Mouse (Mus musculus): ENCODE measurements at regions not wholly inside any gene's neighbourhood (a gene's known extent, or its start where the extent isn't known, plus 50 kb on each side); places are given as distances from the start of the nearest gene placed in this dataset.

DNA sequence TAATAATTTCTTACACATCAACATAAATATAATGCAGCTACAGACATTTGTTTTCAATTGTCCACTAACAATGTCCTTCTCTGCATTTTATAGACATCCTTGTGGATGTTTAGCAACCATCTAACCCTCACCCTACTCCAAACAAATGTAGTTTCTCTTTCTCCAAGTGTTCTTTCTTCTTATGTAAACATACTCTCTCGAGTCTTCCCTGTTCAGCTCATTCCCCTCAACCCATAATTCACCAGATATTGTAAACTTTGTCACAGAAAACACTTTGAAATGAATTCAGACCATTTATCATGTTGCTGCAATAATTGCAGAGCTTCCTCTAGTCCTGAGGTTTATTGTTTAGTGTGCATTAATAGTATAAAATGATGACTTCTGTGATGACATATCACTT lies 172.6 kb upstream of the Gm17509 start:
- no peak overlapping the region for H3K4me3 ChIP-seq
- H3K4me2 ChIP-seq (ENCODE audit: low read depth), result no peak overlapping the region
- no peaks in the 10 kb centered on the region for H3K27me3 ChIP-seq (ENCODE audit: control insufficient read depth, insufficient read depth, insufficient read length)
- no peaks in the 10 kb centered on the region for H3K36me3 ChIP-seq (ENCODE audit: control insufficient read depth, insufficient read depth)
- H3ac ChIP-seq (ENCODE audit: control insufficient read depth, insufficient read length), result no peak overlapping the region
- no peaks in the 10 kb centered on the region for H3K79me2 ChIP-seq (ENCODE audit: control insufficient read depth, insufficient read depth)
- TF ChIP-seq REST (IDR thresholded peaks at IDR 0.05; ENCODE audit: insufficient read depth, insufficient read length), result no peak

DNA sequence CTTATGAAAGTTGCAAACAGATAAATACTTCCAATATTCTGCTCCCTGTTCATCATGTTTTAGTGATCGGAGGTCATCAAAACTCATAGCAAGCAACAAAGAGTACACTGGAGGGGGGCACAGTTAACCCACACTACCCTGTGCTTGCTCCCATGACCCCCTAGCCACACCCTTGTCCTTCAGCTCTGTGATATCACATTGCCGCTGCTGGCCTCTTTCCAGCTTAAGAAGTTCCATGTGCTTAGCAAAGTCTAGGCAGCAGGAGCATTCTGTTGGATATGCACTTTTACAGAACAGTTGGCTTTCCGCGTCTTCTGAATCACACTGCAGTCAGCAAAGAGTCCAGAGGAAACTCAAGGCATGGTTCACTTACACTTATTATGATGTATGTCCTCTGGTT lies 180.4 kb upstream of the Gm17509 start:
- H3ac ChIP-seq (ENCODE audit: control insufficient read depth, insufficient read length), result no peak overlapping the region
- no peak overlapping the region for H3K4me3 ChIP-seq
- TF ChIP-seq MAX (IDR thresholded peaks at IDR 0.05; ENCODE audit: low read depth) (no peak), TCF12 (IDR thresholded peaks at IDR 0.05; ENCODE audit: insufficient read depth, poor library complexity, severe bottlenecking) (no peak), POLR2A (IDR thresholded peaks at IDR 0.05; ENCODE audit: insufficient read length, low read depth) (no peak), CEBPB (IDR thresholded peaks at IDR 0.05; ENCODE audit: insufficient read depth, poor library complexity, severe bottlenecking) (no peak), MYOG (IDR thresholded peaks at IDR 0.05; ENCODE audit: control insufficient read depth in 1 of 3, insufficient read depth in 1 of 3, insufficient read length in 2 of 3, low read depth in 2 of 3) (no peak), SRF (IDR thresholded peaks at IDR 0.05; ENCODE audit: control insufficient read depth, insufficient read length, low read depth) (no peak), E2F4 (IDR thresholded peaks at IDR 0.05; ENCODE audit: insufficient read depth) (no peak)
- no peaks in the 10 kb centered on the region for H3K27me3 ChIP-seq (ENCODE audit: control insufficient read depth, insufficient read depth, insufficient read length)
- H3K4me2 ChIP-seq (ENCODE audit: low read depth), result no peak overlapping the region
- H3K36me3 ChIP-seq (ENCODE audit: control insufficient read depth, insufficient read depth), result no peaks in the 10 kb centered on the region
- H3K79me2 ChIP-seq (ENCODE audit: control insufficient read depth, insufficient read depth), result no peaks in the 10 kb centered on the region

DNA sequence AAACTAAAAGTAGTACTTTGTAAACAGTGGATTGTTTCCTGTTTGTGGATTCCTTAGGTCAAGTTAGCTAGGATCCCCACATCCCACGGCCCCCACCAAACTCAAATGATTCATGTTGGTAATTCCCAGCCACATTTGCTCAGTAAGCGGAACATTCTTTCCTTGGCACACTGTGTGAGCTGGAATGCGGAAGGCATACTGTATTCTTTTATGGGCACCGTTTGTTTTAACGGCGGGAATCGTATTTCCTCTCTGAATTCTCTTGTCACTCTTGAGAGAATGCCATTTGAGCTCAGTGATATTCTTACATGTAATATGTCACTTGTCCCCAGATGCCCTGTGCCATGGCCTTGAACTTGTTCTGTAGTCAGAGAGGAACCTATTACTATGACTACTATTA lies 189.1 kb upstream of the Gm17509 start:
- Histone ChIP-seq H3K4me2 (ENCODE audit: low read depth) (no peak overlapping the region), H3ac (ENCODE audit: control insufficient read depth, insufficient read length) (no peak overlapping the region), H3K79me2 (ENCODE audit: control insufficient read depth, insufficient read depth) (no peaks in the 10 kb centered on the region), H3K27me3 (ENCODE audit: control insufficient read depth, insufficient read depth, insufficient read length) (no peaks in the 10 kb centered on the region), H3K4me3 (no peak overlapping the region), H3K36me3 (ENCODE audit: control insufficient read depth, insufficient read depth) (no peaks in the 10 kb centered on the region)
- TF ChIP-seq MYOG (IDR thresholded peaks at IDR 0.05; ENCODE audit: control insufficient read depth in 1 of 3, insufficient read depth in 1 of 3, insufficient read length in 2 of 3, low read depth in 2 of 3), result no peak

DNA sequence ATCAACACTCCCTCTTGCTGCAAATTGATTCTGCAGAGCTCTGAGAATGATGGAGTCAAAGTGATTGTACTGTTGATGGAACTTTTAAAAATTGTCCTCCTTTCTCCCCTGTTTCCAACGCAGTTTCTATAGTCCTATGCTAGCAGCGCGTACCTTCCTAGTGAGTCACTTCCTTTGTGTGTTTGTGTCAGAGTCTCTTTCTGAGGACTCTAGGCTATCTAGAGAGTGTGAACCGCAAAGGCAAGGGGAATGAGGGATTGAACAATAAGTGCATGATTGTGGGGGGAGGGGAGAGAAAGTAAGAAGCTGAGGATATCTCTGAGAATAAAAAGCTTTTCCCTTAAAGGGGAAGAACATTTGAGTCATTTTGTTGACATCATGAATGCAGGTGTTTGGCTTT lies 188.5 kb upstream of the Hcn1 start:
- Histone ChIP-seq H3K79me2 (ENCODE audit: control insufficient read depth, insufficient read depth) (no peaks in the 10 kb centered on the region), H3K4me3 (no peak overlapping the region), H3K27me3 (ENCODE audit: control insufficient read depth, insufficient read depth, insufficient read length) (no peaks in the 10 kb centered on the region), H3ac (ENCODE audit: control insufficient read depth, insufficient read length) (no peak overlapping the region), H3K4me2 (ENCODE audit: low read depth) (no peak overlapping the region), H3K36me3 (ENCODE audit: control insufficient read depth, insufficient read depth) (no peaks in the 10 kb centered on the region)
- TF ChIP-seq MYOG (IDR thresholded peaks at IDR 0.05; ENCODE audit: control insufficient read depth in 1 of 3, insufficient read depth in 1 of 3, insufficient read length in 2 of 3, low read depth in 2 of 3) (no peak), POLR2A (IDR thresholded peaks at IDR 0.05; ENCODE audit: insufficient read length, low read depth) (no peak), MYOD1 (IDR thresholded peaks at IDR 0.05; ENCODE audit: control insufficient read depth in 1 of 3, insufficient read length in 2 of 3, low read depth in 2 of 3) (no peak), TCF3 (IDR thresholded peaks at IDR 0.05; ENCODE audit: insufficient read length, low read depth) (no peak), POLR2AphosphoS2 (IDR thresholded peaks at IDR 0.05; ENCODE audit: insufficient read length, low read depth) (no peak), USF1 (IDR thresholded peaks at IDR 0.05; ENCODE audit: low read depth) (no peak), MAX (IDR thresholded peaks at IDR 0.05; ENCODE audit: low read depth) (no peak), TCF12 (IDR thresholded peaks at IDR 0.05; ENCODE audit: insufficient read depth, poor library complexity, severe bottlenecking) (no peak), E2F4 (IDR thresholded peaks at IDR 0.05; ENCODE audit: insufficient read depth) (no peak), REST (IDR thresholded peaks at IDR 0.05; ENCODE audit: insufficient read depth, insufficient read length) (no peak), CEBPB (IDR thresholded peaks at IDR 0.05; ENCODE audit: insufficient read depth, poor library complexity, severe bottlenecking) (no peak), SRF (IDR thresholded peaks at IDR 0.05; ENCODE audit: control insufficient read depth, insufficient read length, low read depth) (no peak)

DNA sequence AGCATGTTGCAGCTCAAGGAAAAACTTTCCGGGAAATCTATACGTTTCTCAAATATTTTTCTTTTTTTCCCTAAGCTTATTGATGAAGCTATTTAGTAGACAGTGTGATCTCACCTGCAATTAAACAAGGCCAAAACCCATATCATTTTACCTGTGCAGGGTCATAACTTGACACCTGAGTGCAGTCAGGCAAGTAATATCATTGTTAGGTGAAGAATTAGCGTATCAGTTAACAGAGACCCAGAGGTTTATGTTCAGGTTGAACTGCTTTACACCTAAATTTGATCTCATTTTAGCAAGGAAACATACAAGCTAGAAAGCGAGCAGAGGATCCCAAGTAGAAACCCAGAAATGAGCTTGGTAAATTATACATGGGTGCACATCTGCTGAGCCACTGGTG lies 178.6 kb upstream of the Hcn1 start:
- TF ChIP-seq USF1 (IDR thresholded peaks at IDR 0.05; ENCODE audit: low read depth) (no peak), REST (IDR thresholded peaks at IDR 0.05; ENCODE audit: insufficient read depth, insufficient read length) (no peak), TCF3 (IDR thresholded peaks at IDR 0.05; ENCODE audit: insufficient read length, low read depth) (no peak), MYOD1 (IDR thresholded peaks at IDR 0.05; ENCODE audit: control insufficient read depth in 1 of 3, insufficient read length in 2 of 3, low read depth in 2 of 3) (no peak), SRF (IDR thresholded peaks at IDR 0.05; ENCODE audit: control insufficient read depth, insufficient read length, low read depth) (no peak), POLR2A (IDR thresholded peaks at IDR 0.05; ENCODE audit: insufficient read length, low read depth) (no peak)
- Histone ChIP-seq H3ac (ENCODE audit: control insufficient read depth, insufficient read length) (no peak overlapping the region), H3K79me2 (ENCODE audit: control insufficient read depth, insufficient read depth) (no peaks in the 10 kb centered on the region), H3K4me2 (ENCODE audit: low read depth) (no peak overlapping the region), H3K27me3 (ENCODE audit: control insufficient read depth, insufficient read depth, insufficient read length) (no peaks in the 10 kb centered on the region), H3K36me3 (ENCODE audit: control insufficient read depth, insufficient read depth) (no peaks in the 10 kb centered on the region), H3K4me3 (no peak overlapping the region)

DNA sequence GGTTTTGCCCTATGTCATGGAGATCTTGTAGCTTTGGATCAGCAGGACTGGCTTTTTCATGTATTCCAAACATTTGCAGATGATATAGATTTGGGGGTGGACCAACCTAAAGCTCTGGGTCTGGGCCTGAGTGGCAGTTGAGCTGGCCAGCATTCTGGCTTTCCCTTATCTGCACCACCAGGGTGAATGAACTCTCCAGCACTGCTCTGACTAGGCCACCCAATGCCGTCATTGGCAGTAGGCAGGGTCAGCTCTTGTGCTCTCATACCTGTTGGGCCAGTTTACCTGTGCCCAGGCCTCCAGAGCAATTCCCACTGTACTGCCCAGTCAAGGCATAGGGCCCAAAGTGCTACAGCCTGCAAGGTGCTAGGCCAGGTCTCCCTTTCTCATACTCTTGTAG lies 177.1 kb upstream of the Hcn1 start:
- TF ChIP-seq TCF12 (IDR thresholded peaks at IDR 0.05; ENCODE audit: insufficient read depth, poor library complexity, severe bottlenecking) (no peak), REST (IDR thresholded peaks at IDR 0.05; ENCODE audit: insufficient read depth, insufficient read length) (no peak), POLR2AphosphoS2 (IDR thresholded peaks at IDR 0.05; ENCODE audit: insufficient read length, low read depth) (no peak), TCF3 (IDR thresholded peaks at IDR 0.05; ENCODE audit: insufficient read length, low read depth) (no peak), MYOG (IDR thresholded peaks at IDR 0.05; ENCODE audit: control insufficient read depth in 1 of 3, insufficient read depth in 1 of 3, insufficient read length in 2 of 3, low read depth in 2 of 3) (no peak), POLR2A (IDR thresholded peaks at IDR 0.05; ENCODE audit: insufficient read length, low read depth) (no peak), USF1 (IDR thresholded peaks at IDR 0.05; ENCODE audit: low read depth) (no peak), MAX (IDR thresholded peaks at IDR 0.05; ENCODE audit: low read depth) (no peak), SRF (IDR thresholded peaks at IDR 0.05; ENCODE audit: control insufficient read depth, insufficient read length, low read depth) (no peak), E2F4 (IDR thresholded peaks at IDR 0.05; ENCODE audit: insufficient read depth) (no peak), CEBPB (IDR thresholded peaks at IDR 0.05; ENCODE audit: insufficient read depth, poor library complexity, severe bottlenecking) (no peak), MYOD1 (IDR thresholded peaks at IDR 0.05; ENCODE audit: control insufficient read depth in 1 of 3, insufficient read length in 2 of 3, low read depth in 2 of 3) (no peak)
- Histone ChIP-seq H3K79me2 (ENCODE audit: control insufficient read depth, insufficient read depth) (no peaks in the 10 kb centered on the region), H3K4me2 (ENCODE audit: low read depth) (no peak overlapping the region), H3K4me3 (no peak overlapping the region), H3ac (ENCODE audit: control insufficient read depth, insufficient read length) (no peak overlapping the region), H3K27me3 (ENCODE audit: control insufficient read depth, insufficient read depth, insufficient read length) (no peaks in the 10 kb centered on the region), H3K36me3 (ENCODE audit: control insufficient read depth, insufficient read depth) (no peaks in the 10 kb centered on the region)
